13 mouse cellular contexts compared by ENCODE assay signal in genomic region chr17:5012517-5012916, GRCm38 (mm10). TPM values are rescaled to one million over a fixed set of nuclear protein-coding genes. Genes with fewer than 3 reads are reported as not detected.
DNase-seq lines count a peak whose midpoint lies in the region; ATAC-seq and TF ChIP-seq lines count a peak whose summit lies in the region.
"Had no signal": no experiment of that assay in that cellular context is flagged by ENCODE, and none has a peak within 500 bp of the region (broad histone marks: within the 10 kb centered on the region; RNA-seq: fewer than 3 reads in every experiment).

No protein-coding gene starts in this region.

- H3K4me2 ChIP-seq in kidney, embryonic 16.5 days (replicated peaks; ENCODE audit: low read depth, low read length), result no peak overlapping the region
- peak overlapping the region; percentile 54 for H3K4me2 ChIP-seq in intestine, postnatal 0 days (replicated peaks; ENCODE audit: low read depth)
- H3K4me2 ChIP-seq: liver, embryonic 13.5 days had no signal

- H3K36me3 ChIP-seq in kidney, embryonic 16.5 days (ENCODE audit: insufficient read depth, low read length), result no peaks in the 10 kb centered on the region
- no peaks in the 10 kb centered on the region for H3K36me3 ChIP-seq in intestine, postnatal 0 days (ENCODE audit: control insufficient read depth, insufficient read depth)
- H3K36me3 ChIP-seq: liver, embryonic 13.5 days had no signal

- H3K27me3 ChIP-seq in kidney, embryonic 16.5 days (ENCODE audit: insufficient read depth, low read length), result no peaks in the 10 kb centered on the region
- no peaks in the 10 kb centered on the region for H3K27me3 ChIP-seq in intestine, postnatal 0 days (replicated peaks; ENCODE audit: control insufficient read depth, insufficient read depth, low read length)
- H3K27me3 ChIP-seq: liver, embryonic 13.5 days had no signal

- H3K9me3 ChIP-seq in kidney, embryonic 16.5 days (ENCODE audit: low read length), result no peaks in the 10 kb centered on the region
- H3K9me3 ChIP-seq in intestine, postnatal 0 days (ENCODE audit: control insufficient read depth), result no peaks in the 10 kb centered on the region
- H3K9me3 ChIP-seq: liver, embryonic 13.5 days had no signal

- 0 out of 2 replicates have a peak, but pooled peaks have one; percentile 25 for ATAC-seq in kidney, embryonic 16.5 days (ENCODE audit: low FRiP score, low TSS enrichment)
- peak; percentile 58 for ATAC-seq in intestine, postnatal 0 days
- ATAC-seq: inflammation-experienced regulatory T-cells, adult 6 months had no signal

- peaks cover 54% of the 10 kb centered on the region for H3K4me1 ChIP-seq in kidney, embryonic 16.5 days (ENCODE audit: insufficient read depth, low read length)
- peaks cover 10% of the 10 kb centered on the region; the same call in 1 of the 2 replicates for H3K4me1 ChIP-seq in intestine, postnatal 0 days (replicated peaks; ENCODE audit: control insufficient read depth, insufficient read depth, low read length)

- H3K9ac ChIP-seq in kidney, embryonic 16.5 days (replicated peaks; ENCODE audit: low read length), result no peak overlapping the region
- no peak overlapping the region for H3K9ac ChIP-seq in intestine, postnatal 0 days (ENCODE audit: low read depth, low read length)
- H3K9ac ChIP-seq: liver, embryonic 13.5 days had no signal

- TF ChIP-seq CTCF in intestine, postnatal 0 days (IDR thresholded peaks at IDR 0.05; ENCODE audit: low read depth), result no peak

- DNase-seq in kidney, postnatal 4 days, result no peak
- peak; percentile 27 for DNase-seq in thymus, postnatal 0 days (ENCODE audit: low spot score)
- DNase-seq in thymus, adult 18-20 months, result no peak
- peak; percentile 59 for DNase-seq in yolk sac, embryonic 10.5 days (ENCODE audit: low spot score)
- DNase-seq in embryo, embryonic 10.5 days (ENCODE audit: low spot score), result no peak
- DNase-seq: adrenal gland, postnatal 10 days; embryo, embryonic 11 days; heart, postnatal 36 days; liver, embryonic 13.5 days; right cerebral cortex, postnatal 14 days had no signal

- WGBS in kidney, embryonic 16.5 days, result 56% methylated on average over 4 of the region's 4 CpGs
- 38% methylated on average over 4 of the region's 4 CpGs for WGBS in intestine, postnatal 0 days

- H3K4me3 ChIP-seq in kidney, embryonic 16.5 days (ENCODE audit: low read length), result no peak overlapping the region
- H3K4me3 ChIP-seq in intestine, postnatal 0 days (ENCODE audit: low read depth, low read length), result no peak overlapping the region
- H3K4me3 ChIP-seq: liver, embryonic 13.5 days had no signal

- no peak overlapping the region for H3K27ac ChIP-seq in kidney, embryonic 16.5 days (ENCODE audit: low read length)
- H3K27ac ChIP-seq in intestine, postnatal 0 days (ENCODE audit: low read depth, low read length), result peak overlapping the region; percentile 87
- H3K27ac ChIP-seq: liver, embryonic 13.5 days had no signal

RNA-seq across cellular contexts. Expression of gene Arid1b, which starts 18.4 kb away (rescaled TPM):
- polyA plus RNA-seq in kidney, embryonic 16.5 days (2015; fragmentation: Nextera tagmentation; extraction: Ambion mirVana), result 10.9 and 11.0 TPM in 2 replicates
- 10.9 and 12.6 TPM in 2 replicates for polyA plus RNA-seq in thymus, postnatal 0 days (2015; fragmentation: Nextera tagmentation; extraction: Ambion mirVana)
- 4.8 and 4.9 TPM in 2 replicates for polyA plus RNA-seq in intestine, postnatal 0 days (2015; fragmentation: Nextera tagmentation; extraction: Ambion mirVana)

Comparison
In these comparisons a context has a peak if more than half of its experiments do, and no peak if none do; other contexts are left out.
1. DNase-seq: peak in thymus, postnatal 0 days (single experiment) and yolk sac, embryonic 10.5 days (single experiment); none in kidney, postnatal 4 days (0 of 2), thymus, adult 18-20 months (0 of 2) and embryo, embryonic 10.5 days (single experiment).